Mouse (Mus musculus) liver, embryonic 16.5 days (tissue): ENCODE measurements around the gene Eno2. TPM values are rescaled to one million over a fixed set of nuclear protein-coding genes. Genes with fewer than 3 reads are reported as not detected.
"Not testable (repeated sequence)": the region's sequence is repeated elsewhere in the genome, so short reads cannot be mapped to it uniquely, and the experiment has no call there.

Experiments
- ATAC-seq: fragments of 200-750 bp; cut with Nextera tagmentation; 2 replicates; pipeline ENCODE4 v1.8.0; 2017; ENCODE audit warnings: low read depth, mild to moderate bottlenecking, moderate number of reproducible peaks, moderate library complexity
- H3K27ac ChIP-seq: fragments of 300-500 bp; sonication (generic); 2 replicates; pipeline ENCODE4 v1.5.1; 2014; ENCODE audit warnings: mild to moderate bottlenecking, low read length
- H3K27me3 ChIP-seq: fragments of 300-500 bp; sonication (generic); 2 replicates; pipeline ENCODE4 v1.6.1; 2014; ENCODE audit warnings: low read depth, low read length, mixed read lengths; ENCODE audit not compliant: control insufficient read depth, insufficient read depth
- H3K36me3 ChIP-seq: fragments of 300-500 bp; sonication (generic); 2 replicates; pipeline ENCODE4 v1.6.1; 2014; ENCODE audit warnings: mild to moderate bottlenecking; ENCODE audit not compliant: control insufficient read depth, insufficient read depth
- H3K4me1 ChIP-seq: fragments of 300-500 bp; sonication (generic); 2 replicates; pipeline ENCODE4 v1.6.1; 2014; ENCODE audit warnings: low read depth, low read length, mixed read lengths; ENCODE audit not compliant: control insufficient read depth
- H3K4me2 ChIP-seq: fragments of 300-500 bp; sonication (generic); 2 replicates; pipeline ENCODE4 v1.6.1; 2014; ENCODE audit warnings: low read depth, low read length, mixed read lengths
- H3K4me3 ChIP-seq: fragments of 300-500 bp; sonication (generic); 2 replicates; pipeline ENCODE4 v1.5.1; 2014; ENCODE audit warnings: low read depth, mild to moderate bottlenecking, low read length
- H3K9ac ChIP-seq: fragments of 300-500 bp; sonication (generic); 2 replicates; pipeline ENCODE4 v1.6.1; 2014; ENCODE audit warnings: low read depth, low read length
- H3K9me3 ChIP-seq: fragments of 300-500 bp; sonication (generic); replicated peaks from 2 replicates; pipeline ENCODE4 v1.6.1; 2016; ENCODE audit warnings: low read length; ENCODE audit not compliant: control insufficient read depth
- WGBS: fragments of 180-500 bp; shearing (Covaris S2); extraction: QIAGEN DNeasy Blood & Tissue Kit; methylation state at CpG from one replicate; pipeline ENCODE4 v1.1.7; 2014; ENCODE audit not compliant: insufficient replicate concordance; 5-methylcytosine and 5-hydroxymethylcytosine counted together
- polyA plus RNA-seq: library from polyadenylated mRNA; unstranded; fragments of >200 nt; fragmentation: Nextera tagmentation; extraction: Ambion mirVana; gene quantifications from 2 replicates; pipeline ENCODE4 v1.2.1, GENCODE M21; 2015

Eno2 gene
- polyA plus RNA-seq, 1 experiment from 2014 or later: 0.40 TPM

DNA sequence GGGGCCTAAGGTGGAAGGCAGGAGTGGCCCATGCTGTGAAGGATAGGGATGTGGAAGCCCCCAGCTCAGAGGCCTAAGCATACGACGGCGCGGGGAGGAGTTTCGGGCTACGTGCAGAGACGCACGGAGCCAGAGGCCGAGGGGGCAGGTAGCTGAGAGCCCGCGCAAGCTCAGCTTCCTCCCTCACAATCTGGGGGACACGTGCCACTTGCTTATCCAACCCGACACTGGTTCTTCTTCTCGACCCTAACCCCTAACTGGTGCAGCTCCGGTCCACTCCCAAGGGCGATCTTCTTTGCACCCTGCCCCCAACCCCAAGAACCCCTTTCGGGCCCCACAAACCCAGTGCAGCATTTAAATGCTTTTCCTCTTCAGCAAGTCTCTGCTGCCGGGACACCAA is 44.0 kb upstream of the Eno2 start:
- peak; percentile 66 for ATAC-seq
- H3K4me2 ChIP-seq: peak overlapping the region; percentile 93
- no peaks in the 10 kb centered on the region for H3K27me3 ChIP-seq
- peaks cover 23% of the 10 kb centered on the region for H3K36me3 ChIP-seq
- 0% methylated on average over 18 of the region's 18 CpGs for WGBS
- peak overlapping the region; percentile 82 for H3K9ac ChIP-seq
- peak overlapping the region; percentile 83 for H3K4me3 ChIP-seq
- H3K9me3 ChIP-seq: no peaks in the 10 kb centered on the region
- peak overlapping the region; percentile 93 for H3K27ac ChIP-seq
- H3K4me1 ChIP-seq: peaks cover 40% of the 10 kb centered on the region

DNA sequence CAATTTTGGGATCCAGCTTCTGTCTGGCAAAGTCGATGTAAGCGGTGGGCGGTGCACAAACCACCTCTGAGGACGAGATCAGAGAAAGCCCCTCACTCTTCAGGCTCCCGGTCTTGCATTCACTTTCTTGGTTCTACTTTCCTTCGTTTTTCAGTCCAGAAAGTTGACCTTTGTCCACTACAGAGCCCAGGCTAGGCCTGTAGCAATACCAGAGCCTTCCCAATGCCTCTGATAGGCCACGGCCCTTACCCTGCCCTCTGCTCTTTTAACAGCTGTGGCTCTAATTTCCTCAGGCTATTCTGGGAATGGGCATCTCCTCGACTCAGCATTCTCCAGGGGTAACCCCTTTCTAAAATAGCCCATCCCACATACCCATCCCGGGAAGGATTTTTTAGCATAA is 43.4 kb upstream of the Eno2 start:
- peak overlapping the region; percentile 93 for H3K4me2 ChIP-seq
- H3K27me3 ChIP-seq: no peaks in the 10 kb centered on the region
- 24% methylated on average over 9 of the region's 9 CpGs for WGBS
- no peaks in the 10 kb centered on the region for H3K9me3 ChIP-seq
- peak overlapping the region; percentile 82 for H3K9ac ChIP-seq
- no peak for ATAC-seq
- H3K27ac ChIP-seq: peak overlapping the region; percentile 93
- H3K4me1 ChIP-seq: peaks cover 46% of the 10 kb centered on the region
- H3K4me3 ChIP-seq: peak overlapping the region; percentile 83
- H3K36me3 ChIP-seq: peaks cover 23% of the 10 kb centered on the region

DNA sequence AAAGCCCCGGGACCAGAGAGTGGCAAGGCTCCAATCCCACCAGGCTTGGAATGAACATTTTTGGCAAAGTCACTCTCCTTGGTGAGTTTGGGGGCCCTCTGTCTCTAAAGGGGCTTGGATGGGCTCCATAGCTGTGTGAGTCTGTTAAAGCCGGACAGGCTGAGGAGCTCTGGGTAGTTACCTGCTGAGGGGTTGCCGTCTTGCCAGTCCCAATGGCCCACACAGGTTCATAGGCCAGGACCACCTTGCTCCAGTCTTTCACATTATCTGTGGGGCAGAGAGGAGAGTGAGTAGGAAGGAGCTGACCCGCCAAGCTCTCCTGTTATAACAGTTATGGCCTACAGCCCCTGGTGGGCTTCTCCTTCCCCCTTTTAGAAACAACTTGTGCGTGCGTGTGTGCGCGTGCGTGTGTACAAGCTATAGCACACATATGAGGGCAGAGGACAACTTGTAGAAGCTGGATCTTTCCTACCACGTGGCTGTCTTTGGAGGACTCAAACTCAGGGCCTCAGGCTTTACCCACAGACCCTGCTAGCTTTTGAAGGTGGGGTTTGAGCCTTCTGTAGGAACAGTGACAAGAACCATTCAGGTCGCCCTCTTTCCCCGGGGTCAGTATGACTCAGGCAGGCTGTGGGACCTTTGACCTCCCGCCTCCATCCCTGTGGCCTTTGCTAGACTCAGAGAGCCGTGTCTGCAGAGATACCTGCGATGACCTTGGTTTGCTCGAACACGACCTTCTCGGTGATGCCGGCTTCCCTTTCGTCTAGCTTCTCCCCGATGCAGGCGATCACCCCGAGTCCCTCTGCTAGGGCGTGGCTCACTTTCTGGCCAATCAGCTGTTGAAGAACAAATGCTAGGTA is 42.5 kb upstream of the Eno2 start:
- Histone ChIP-seq H3K4me1 (peaks cover 48% of the 10 kb centered on the region), H3K4me2 (peak overlapping the region; percentile 93), H3K4me3 (peak overlapping the region; percentile 83), H3K27me3 (no peaks in the 10 kb centered on the region), H3K9ac (peak overlapping the region; percentile 82), H3K36me3 (peaks cover 13% of the 10 kb centered on the region), H3K9me3 (no peaks in the 10 kb centered on the region), H3K27ac (peak overlapping the region; percentile 93; the same call in 1 of the 2 replicates)
- 68% methylated on average over 24 of the region's 24 CpGs for WGBS
- ATAC-seq: no peak

DNA sequence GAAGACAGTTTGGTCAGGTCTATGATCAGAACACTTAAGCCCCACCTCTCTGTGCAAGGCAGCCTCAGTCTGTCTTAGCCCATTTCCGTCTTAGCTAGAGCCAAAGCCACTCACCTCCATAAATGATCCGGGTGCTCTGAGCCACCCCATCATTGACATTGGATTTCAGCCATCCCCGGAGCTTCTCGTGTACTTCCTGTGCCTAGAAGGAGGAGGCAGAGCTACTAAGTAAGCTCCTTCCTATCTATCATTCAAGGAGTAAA is 41.9 kb upstream of the Eno2 start:
- no peak overlapping the region for H3K4me3 ChIP-seq
- ATAC-seq: no peak
- 71% methylated on average over 4 of the region's 4 CpGs for WGBS
- H3K9ac ChIP-seq: no peak overlapping the region
- H3K27ac ChIP-seq: no peak overlapping the region
- peaks cover 52% of the 10 kb centered on the region for H3K4me1 ChIP-seq
- H3K27me3 ChIP-seq: no peaks in the 10 kb centered on the region
- peaks cover 12% of the 10 kb centered on the region for H3K36me3 ChIP-seq
- no peaks in the 10 kb centered on the region for H3K9me3 ChIP-seq
- no peak overlapping the region for H3K4me2 ChIP-seq

DNA sequence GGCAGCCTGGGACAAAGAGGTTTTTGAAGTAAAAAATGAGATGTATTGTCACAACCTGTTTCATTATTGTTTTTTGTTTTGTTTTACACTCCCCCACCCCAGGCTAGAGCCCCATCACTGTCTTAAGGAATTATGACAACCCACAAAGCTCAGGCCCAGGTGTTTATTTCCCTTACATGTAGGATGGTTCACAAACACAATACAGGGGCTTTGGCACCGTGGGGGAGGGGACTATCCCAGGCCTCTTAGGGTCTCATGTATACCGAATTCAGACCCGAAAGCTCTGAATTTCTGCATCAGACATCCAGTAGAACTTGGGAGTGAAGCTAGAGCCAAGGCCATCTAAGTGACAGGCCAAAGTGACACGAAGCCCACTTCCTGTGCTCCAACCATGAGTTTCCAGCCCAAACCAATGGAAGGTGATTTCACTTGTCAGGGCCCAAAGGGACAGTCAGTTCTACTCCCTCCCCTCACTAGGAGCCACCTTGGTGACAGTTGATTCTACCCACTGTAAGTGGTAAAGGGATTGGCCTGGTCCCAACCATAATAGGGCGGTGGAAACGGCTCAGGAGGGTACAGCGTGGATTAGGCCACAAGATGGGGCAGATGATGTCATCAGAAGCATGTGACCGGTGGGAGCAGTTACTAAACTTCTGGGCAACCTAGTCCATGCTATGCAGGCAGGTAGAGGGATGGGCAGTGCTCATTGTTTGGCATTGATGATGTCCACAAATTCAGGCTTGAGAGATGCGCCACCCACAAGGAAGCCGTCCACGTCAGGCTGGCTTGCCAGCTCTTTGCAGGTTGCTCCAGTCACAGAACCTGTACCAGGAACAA is 41.3 kb upstream of the Eno2 start:
- not testable (repeated sequence) for H3K27ac ChIP-seq, H3K4me3 ChIP-seq, H3K4me2 ChIP-seq, H3K9ac ChIP-seq, H3K27me3 ChIP-seq, ATAC-seq, H3K9me3 ChIP-seq
- Histone ChIP-seq H3K4me1 (peaks cover 57% of the 10 kb centered on the region), H3K36me3 (peaks cover 12% of the 10 kb centered on the region)
- WGBS: 79% methylated on average over 11 of the region's 11 CpGs

DNA sequence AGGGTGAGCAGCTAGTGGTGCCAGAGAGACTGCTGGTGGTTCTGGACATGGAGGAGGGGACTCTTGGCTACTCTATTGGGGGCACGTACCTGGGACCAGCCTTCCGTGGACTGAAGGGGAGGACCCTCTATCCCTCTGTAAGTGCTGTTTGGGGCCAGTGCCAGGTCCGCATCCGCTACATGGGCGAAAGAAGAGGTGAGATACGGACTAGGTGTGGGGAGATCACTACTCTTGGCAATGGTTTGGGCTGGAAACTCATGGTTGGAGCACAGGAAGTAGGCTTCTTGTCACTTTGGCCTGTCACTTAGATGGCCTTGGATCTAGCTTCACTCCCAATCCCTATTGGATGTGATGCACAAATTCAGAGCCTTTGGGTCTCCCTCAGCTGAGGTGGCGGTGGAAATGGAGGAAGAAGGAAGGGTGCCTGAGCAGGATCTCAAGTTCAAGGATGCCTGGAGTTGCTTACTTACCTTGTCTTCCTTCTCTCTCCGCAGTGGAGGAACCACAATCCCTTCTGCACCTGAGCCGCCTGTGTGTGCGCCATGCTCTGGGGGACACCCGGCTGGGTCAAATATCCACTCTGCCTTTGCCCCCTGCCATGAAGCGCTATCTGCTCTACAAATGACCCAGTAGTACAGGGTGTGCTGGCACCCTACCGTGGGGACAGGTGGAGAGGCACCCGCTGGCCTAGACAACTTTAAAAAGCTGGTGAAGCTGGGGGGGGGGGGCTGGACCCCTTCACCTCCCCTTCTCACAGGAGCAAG is 40.5 kb upstream of the Eno2 start:
- Histone ChIP-seq H3K4me3 (peak overlapping the region; percentile 88), H3K4me2 (peak overlapping the region; percentile 99), H3K4me1 (peaks cover 63% of the 10 kb centered on the region), H3K27ac (peak overlapping the region; percentile 93), H3K9ac (peak overlapping the region; percentile 87), H3K27me3 (no peaks in the 10 kb centered on the region), H3K9me3 (no peaks in the 10 kb centered on the region), H3K36me3 (peaks cover 12% of the 10 kb centered on the region)
- no peak for ATAC-seq
- WGBS: 44% methylated on average over 14 of the region's 14 CpGs

DNA sequence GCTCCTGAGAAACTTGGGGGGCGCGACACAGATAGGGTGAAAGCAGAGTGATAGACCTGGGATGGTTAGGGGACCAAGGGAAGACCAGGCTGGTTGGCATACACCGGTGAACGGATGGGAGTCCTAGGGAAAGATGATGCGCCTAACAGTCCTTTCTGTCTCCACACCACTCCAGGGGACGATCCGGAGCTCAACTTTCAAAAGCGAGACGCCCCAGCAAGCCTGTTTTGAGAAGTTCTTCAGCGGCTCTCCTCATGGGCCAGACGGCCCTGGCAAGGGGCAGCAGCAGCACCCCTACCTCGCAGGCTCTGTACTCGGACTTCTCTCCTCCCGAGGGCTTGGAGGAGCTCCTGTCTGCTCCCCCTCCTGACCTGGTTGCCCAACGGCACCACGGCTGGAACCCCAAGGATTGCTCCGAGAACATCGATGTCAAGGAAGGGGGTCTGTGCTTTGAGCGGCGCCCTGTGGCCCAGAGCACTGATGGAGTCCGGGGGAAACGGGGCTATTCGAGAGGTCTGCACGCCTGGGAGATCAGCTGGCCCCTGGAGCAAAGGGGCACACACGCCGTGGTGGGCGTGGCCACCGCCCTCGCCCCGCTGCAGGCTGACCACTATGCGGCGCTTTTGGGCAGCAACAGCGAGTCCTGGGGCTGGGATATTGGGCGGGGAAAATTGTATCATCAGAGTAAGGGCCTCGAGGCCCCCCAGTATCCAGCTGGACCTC is 39.7 kb upstream of the Eno2 start:
- peak overlapping the region; percentile 93 for H3K27ac ChIP-seq
- ATAC-seq: peak; percentile 31
- no peaks in the 10 kb centered on the region for H3K9me3 ChIP-seq
- H3K9ac ChIP-seq: peak overlapping the region; percentile 87
- H3K4me1 ChIP-seq: peaks cover 61% of the 10 kb centered on the region
- peaks cover 12% of the 10 kb centered on the region for H3K36me3 ChIP-seq
- no peaks in the 10 kb centered on the region for H3K27me3 ChIP-seq
- H3K4me2 ChIP-seq: peak overlapping the region; percentile 99
- H3K4me3 ChIP-seq: peak overlapping the region; percentile 88
- WGBS: under 1% methylated on average over 35 of the region's 35 CpGs

DNA sequence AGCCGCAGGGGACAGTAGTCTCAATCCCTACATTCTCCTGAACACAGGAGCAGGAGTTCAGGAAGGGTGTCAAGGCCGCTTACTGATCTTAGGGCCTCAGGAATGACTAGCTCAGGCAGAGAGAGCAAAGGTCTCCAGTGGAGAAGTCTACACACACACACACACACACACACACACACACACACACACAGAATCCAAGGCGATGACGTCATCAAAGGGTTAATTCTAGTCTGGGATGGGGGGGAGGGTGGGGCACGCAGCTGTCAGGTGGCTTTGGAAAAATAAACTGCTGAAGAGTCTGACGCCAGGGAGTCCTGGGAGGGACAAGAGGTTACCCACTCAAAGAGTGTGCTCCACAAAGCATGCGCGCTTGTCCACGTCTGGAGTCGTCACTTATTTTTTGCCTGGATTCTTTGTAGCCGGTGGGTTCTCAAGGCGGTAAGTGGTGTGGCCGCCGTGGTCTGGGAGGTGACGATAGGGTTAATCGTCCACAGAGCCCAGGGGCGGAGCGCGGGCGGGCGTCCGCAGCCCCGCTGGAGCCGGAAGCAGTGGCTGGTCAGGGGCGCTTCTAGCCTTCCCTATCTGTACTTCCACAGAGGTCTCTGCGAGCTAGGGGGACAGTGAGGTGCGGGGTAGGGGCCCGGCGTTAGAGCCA is 39.0 kb upstream of the Eno2 start, which contains the start of gene Spsb2:
TSS of gene Spsb2 (plus strand) at position 304 of the 655 bp plus-strand sequence.
- Histone ChIP-seq H3K9ac (peak within 1 kb of the TSS; percentile 87), H3K27me3 (no peaks in the 10 kb centered on the region), H3K9me3 (no peaks in the 10 kb centered on the region), H3K4me3 (peak within 1 kb of the TSS; percentile 88), H3K4me1 (peaks cover 60% of the 10 kb centered on the region), H3K36me3 (peaks cover 12% of the 10 kb centered on the region), H3K27ac (peak within 1 kb of the TSS; percentile 93), H3K4me2 (peak within 1 kb of the TSS; percentile 99)
- WGBS: 3% methylated on average over 29 of the region's 29 CpGs
- peak; percentile 60 for ATAC-seq
